Mouse (Mus musculus) heart, adult 11 months (tissue): ENCODE measurements around the gene Atp1a2.

Experiments used
- DNase-seq: peaks from one replicate; pipeline ENCODE4 v3.0.0; 2022

Atp1a2 gene

DNA sequence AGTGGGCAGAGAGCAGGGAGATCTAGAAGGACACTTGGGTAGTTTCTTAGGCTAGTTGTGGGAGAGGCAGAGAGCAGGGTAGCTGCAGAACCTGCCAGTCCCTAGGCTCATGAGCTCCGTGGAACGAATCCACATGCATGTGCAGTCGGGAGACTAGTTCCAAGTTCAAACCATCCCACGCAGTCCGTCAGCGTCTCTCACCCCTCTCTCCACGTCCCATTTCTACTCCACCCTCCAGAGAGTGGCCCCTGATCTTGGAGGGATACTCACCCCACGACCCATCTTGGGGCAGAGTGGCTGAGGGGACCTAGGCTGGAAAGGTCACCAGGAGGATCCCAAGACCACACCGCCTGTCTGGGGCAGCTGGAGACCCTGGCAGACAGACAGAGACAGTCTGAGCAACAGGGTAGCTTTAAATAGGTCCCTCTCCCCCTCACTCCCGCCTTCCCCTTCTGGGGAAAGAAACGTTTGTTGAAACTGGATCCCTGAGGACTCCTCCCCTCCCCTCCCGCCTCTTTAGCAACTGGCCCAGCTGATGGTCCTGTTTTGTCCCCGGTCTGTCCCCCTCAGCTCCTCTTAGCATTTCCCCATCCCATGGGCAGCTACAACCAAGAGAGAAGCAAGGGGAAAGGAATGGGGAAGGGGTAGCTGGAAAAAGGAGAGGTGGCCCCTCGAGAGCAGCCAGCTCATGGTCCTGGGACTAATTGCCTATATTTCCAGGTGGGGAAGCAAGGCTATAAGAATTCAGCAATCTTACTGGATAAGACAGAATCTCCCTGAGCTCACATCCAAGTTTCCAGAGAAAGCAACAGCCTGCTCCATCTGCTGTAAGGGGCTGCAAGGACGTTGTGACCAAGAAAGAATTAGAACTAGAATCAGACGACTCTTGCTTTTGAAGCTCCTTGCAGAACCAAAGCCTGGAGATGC lies at the start of gene Atp1a2:
Atp1a2 (minus strand) TSS at position 454 of the 927 bp plus-strand sequence.
- peak; percentile 99 for DNase-seq

DNA sequence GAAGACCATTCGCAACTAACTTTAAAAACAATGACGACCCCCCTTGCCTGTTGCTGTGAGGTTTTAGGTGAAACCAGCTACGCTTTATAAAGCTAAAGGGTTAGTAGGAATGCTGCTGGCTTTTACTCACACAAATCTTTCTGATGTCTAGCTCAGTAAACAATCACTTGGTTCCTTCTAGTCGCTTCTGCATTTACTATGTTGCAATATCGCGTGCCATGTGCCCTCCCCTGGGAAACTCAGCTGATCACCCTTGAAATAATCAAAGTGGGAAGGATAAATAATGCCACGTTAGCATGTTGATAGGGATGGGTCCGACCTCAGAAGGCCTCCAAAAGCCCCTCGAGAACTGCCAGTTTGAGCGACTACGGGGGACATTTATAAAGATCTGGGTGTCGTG lies 49.5 kb upstream of the Atp1a2 start:
- DNase-seq: no peak

DNA sequence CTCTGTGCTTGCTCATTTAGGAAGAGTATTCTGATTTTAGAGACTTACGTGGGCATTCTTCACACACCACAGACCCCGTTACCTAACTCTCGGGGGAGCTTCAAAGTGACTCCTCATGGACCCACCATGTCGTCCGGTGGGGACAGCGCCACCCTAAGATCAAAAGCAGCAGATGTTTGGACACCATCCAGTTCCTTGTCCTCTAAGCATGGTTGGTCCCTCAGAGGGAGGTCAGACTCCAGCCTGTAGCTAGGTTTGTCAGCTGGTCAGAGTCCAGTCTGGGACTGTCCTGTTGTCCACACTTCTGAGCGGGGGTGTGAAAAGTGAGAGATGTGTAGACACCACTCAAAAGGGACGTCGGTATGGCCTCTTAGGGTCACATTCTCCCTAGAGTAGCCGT lies 48.8 kb upstream of the Atp1a2 start:
- DNase-seq: no peak

DNA sequence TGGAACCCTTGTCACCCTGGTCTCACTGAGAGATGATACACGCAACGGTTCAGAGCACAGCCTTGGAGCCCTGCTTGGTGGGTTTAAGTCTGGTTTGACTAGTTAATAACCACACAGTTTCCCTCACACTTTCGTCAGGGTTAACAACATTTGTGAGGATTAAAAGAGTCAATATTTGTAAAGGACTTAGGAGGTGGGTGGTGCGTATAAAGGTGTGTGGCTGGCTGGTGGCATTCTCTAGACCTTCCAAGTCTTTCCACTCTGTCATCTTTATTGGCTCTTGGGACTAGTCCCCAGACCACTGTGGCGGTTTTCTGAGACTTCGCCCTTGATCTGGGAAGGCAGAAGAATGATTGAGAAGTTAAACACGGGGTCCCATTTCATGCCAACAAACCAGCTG lies 47.0 kb upstream of the Atp1a2 start:
- no peak for DNase-seq

DNA sequence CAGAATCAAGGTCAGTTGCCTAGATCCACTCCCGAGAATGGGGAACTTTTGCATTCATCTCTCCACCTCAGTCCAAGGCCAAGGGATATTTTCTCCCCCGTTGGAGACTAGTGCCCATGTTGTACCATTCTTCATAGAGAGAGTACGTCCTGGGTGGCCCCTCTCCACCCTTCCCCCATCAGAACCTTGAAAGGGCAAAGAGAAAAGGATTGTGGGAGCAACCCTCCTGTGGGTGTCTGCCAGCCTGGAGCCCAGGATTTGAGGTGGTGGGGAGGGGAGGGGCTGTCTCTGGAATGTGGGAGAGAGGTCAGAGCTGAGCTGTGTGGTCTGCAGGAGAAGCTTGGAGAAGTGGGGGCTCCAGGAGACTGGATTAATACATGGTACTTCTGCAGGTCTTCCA lies 46.0 kb upstream of the Atp1a2 start:
- DNase-seq: no peak

DNA sequence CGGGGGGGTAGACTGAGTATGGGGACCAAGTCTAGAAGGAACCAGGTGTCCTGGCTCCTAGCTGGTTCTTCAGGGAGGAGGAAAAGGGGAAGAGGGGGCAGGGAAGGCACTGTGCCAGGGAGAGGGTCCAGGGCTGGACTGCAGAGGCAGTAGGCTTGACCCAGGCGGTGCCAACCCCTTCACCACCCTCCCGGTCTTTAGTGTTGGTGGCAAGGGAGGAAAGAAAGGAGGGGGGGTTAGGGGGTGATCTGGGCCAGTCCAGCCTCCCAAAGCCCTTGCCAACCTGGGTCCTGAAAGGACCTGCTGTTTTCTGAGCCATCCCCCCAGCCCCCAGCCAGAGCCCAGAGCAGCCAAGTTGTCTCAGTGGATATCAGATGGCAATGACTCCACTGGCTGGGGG lies 44.9 kb upstream of the Atp1a2 start:
- DNase-seq: no peak

DNA sequence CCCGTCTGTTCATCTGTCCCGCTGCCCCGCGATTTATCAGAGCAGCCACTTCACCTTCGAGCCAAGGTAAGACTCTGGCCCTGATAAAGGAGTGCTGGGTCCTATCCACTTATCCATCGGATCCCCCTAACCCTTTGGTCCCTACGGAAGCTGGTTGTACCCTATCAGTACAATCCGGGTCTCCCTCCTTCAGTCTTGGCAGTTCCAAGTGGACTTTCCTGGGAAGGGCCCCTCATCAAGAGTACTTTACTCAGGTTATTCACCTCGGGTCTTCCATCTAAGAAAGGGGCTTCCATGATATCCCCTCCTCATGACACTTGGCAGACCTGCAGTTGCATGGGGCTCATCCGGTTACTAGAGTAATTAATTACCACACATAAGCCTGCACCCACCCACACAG lies 43.5 kb upstream of the Atp1a2 start:
- no peak for DNase-seq

DNA sequence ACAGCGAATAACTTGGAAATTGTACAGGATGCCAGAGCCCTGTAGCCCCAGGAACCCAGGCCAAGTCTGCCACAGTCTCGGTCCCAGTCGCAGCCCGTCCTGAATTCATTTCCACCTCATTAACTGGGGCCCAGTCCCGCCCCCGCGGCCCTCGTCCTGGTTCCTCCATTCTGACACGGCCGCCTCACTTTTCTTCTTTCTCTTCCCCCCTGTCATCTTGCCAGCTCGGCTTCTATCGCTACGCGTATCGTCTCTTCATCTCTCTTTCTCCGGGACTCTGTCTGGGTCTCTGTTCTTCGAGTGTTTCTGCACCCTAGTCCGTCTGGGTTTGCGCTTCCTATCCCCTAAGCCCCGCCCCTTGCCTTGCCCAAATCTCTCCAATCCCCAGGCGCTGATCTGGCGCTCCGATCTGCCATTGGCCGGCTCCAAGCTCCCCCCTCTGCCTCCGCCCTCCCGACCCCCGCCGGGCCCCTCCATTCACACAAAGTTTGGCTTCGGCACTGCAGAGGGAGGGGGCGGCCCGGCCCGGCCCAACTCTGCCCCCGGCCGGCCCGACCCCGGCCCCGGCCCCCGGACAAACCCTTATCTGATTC lies 43.0 kb upstream of the Atp1a2 start, which contains the start of gene Kcnj10:
Kcnj10 (plus strand) TSS at position 482 of the 593 bp plus-strand sequence.
- DNase-seq: peak; percentile 97

DNA sequence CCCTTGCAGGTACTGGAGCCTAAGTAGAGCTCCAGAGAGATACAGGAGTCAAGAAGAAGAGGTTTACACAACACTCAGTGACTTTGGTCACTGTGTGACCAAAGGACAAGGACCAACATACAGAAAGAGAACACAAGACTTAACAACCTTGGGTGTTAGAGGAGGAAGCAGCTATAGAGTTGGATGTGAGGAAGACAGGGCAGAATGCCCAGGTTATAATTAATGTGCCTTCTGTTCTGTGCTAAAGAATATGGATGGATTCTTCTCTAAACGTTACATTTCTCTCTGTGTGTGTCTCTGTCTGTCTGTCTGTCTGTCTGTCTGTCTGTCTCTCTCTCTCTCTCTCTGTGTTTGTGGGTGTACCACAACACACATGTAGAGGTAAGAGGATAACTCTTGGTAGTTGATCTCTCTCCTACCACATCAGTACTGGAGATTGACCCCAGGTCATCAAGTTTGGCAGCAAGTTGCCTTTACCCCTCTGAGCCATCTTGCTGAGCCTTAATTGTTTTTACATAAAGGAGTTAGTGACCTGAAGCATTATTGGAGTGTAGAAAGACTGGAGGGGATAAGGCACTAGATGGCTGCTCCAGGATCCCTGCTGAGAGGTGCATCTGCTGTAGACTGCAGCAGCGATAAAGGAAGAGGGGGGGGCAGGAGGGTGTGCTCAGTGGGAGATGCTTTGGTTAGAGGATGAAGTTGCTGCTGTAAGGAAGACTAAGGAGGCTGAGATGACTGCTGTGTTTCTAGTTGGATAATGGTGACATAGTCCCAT lies 39.7 kb upstream of the Atp1a2 start:
- DNase-seq: no peak

DNA sequence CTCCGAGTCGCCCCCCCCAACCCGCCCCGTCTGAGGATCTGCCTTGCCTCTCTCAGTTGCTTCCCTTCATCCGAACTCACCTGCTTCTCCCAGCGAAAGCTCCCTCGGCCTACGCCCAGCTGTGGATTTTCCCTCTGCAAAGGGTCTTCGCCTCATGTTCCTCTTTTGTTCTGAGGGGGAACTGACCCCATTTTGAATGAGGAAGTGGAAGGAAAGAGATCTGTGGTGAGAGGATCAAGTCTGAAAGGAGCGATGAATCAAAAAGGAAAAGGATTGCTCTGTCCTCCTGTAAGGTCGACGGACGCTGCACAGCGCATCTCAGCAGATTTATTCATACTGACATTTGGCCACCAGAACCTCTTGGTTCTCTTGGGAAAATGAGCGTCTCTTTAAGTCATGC lies 37.9 kb upstream of the Atp1a2 start:
- no peak for DNase-seq

DNA sequence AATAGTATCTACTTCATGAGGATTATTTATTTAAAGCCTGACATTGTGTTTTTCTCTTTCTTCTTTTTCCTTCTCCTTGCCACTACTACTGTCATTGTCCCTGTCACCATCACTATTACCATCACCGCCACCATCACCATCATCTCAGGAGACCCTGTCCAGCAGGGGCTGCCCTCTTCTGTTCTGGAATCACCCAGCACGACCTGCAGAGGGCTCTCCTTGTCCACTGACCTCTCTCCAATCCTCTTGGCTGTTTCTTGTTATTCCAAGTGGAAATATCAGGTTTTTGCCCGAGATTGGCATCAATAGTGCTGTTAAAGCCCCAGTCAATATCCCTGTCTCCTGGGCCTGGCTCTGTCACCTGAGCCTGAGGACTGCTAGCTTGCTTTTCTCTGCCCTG lies 35.6 kb upstream of the Atp1a2 start:
- DNase-seq: no peak

DNA sequence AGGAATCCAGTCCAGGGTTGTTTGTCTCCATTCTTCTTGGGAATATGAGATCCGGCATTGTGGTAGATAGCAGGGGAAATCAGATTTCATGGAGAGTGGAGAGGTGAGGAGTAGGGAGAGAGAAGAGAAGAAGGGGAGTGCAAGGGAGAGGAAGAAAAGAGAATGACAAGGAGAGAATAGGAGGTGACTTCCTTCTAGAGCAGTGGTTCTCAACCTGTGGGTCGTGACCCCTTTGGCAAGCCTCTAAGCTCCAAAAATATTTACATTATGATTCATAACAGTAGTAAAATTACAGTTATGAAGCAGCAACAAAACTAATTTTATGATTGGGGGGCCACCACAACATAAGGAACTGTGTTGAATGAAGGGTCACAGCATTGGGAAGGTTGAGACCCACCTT lies 35.1 kb upstream of the Atp1a2 start:
- DNase-seq: no peak

DNA sequence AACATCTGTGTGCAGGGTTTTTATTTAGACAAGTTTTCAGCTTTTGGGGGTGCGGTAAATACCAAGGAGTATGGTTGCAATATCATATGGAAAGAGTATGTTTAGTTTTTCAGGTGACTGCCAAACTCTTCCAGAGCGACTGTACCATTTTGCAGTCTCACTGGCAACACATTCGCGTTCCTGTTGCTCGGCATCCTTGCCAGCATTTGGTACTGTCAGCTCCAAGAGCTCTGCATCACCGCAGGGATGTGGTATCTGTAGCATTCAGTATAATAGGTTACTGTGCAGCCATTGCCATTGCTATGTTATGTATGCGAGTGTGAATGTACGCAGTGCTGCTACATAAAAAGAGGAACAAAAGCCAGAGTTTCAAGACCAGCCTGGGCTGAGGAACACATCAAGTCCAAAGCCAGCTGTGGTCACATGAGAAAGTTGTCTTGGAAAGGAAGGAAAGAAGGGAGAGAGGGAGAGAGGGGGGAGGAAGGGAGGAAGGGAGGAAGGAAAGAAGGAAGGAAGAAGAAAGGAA lies 33.6 kb upstream of the Atp1a2 start:
- DNase-seq: no peak

DNA sequence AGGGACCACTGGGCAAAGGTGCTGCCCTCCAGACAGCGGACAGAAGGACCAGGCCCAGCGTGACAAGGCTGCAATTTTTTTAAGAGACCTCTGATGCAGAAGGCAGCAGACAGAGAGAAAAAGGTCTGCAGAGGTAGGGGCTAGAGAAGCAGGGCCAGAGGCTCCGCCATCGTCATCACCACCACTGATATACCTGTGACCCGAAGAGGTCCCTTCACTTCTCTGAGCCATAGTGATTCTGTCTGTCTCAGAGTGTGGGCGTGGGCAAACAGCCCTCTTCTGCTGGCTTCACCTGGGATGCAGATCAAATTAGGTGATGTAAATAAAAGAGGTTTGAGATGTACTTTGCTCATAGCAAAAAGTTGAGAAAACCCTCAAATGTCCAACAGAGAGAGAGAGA lies 31.8 kb upstream of the Atp1a2 start:
- no peak for DNase-seq

DNA sequence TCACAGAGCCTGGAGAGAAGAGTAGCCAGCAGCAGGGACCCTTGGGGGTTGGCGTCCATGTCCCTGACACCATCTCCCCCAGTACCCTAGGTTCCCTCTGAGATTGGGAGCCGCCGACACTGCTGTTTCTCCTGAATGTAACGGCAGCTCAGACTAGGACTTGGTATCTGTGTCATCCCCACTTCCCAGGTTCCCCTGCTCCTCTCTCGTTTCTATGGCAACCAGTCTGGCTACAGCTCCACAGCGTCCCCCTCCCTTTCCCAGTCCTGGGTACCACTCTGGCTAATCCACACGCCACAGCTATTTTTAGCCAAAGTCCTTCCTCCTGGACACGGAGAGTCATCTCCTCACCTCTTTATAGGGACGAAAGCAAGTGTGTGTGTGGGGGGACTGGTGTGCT lies 31.3 kb upstream of the Atp1a2 start, which contains the start of gene Kcnj9:
Kcnj9 (minus strand) TSS at position 188 of the 400 bp plus-strand sequence.
- DNase-seq: no peak

DNA sequence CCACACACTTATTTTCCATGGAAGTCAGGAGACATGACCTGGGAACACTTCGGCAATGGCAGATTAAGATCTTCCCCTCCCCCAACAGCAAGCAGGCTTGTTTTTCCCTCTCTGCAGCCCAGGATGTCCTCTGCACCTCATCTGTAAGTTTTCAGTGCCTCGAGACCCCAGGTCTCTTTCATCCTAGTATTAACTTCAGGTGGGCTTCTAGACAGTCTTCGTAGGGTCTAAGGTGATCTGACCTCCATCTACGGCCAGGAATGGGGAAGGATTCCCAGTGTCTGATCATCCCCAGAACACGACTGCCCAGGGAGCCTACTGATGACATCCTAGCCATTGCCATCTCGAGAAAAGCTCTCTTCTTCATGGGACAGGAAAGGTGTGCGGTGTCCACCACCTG lies 30.6 kb upstream of the Atp1a2 start:
- DNase-seq: no peak

DNA sequence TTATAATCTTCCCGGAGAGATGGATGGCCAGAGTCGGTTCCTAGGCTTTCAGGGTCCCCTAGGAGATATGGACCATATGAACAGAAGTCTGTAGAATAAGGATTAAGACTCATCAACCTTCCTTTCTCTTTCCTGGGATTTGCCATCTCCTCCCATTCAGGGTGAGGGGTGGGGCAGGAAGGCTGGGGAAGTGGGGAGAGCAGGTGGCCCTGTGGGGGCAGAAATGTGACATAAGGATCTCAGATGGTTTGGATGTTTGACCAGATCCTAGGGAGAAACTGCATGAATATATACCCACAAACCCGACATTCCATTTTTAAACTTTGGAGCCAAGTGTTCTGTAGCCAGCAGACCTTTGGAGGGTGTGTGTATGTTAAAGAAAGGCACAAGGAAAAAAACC lies 30.2 kb upstream of the Atp1a2 start:
- no peak for DNase-seq

DNA sequence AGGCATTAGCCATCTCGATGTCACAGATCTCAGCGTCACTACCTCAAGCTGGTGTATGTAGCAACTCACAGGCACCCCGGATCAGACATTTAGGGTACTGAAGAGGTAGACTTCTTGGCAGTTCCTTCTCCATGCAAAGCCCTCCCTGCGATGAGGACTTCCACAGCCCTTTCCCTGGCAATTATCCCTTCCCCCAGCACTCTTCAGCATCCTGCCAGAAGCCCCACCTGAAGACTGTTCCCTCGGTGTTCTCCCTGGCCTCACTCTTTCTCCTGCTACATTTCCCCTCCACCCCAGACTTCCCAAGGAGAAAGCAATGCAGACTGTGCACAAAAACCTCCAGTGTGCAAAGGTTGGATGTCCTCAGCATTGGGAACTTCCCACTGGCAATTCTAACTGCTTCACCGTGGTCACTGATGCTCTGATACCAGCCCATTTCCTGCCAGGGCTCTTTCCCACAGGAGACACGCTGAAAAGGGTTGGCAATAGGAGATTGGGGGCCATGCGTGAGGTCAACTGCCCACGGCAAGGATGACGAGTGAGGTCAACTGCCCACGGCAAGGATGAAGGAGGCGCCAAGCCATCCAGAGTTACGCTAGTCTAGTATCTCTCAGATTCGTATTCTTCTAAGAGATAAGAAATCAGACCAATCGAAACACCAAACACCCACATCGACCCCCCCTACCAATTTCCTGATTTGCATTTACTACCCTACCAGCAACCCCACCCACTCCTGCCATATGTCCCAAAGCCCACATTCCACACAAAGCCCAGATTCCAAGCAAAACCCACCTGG lies 29.5 kb upstream of the Atp1a2 start:
- DNase-seq: no peak

DNA sequence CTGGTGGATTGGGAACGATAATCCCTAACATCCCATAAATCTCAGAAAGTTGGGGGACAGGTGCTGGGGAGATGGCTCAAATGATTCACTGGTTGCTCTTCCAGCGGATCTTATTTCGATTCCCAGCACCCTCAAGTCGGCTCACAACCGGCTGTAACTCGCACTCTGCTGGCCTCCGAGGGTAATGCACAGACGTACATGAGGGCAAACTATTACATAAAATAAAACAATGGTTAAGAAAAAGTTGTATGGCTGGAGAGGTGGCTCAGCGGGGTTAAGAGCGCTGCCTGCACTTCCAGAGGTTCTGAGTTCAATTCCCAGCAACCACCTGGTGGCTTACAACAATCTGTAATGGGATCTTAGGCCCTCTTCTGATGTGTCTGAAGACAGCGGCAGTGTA lies 28.8 kb upstream of the Atp1a2 start:
- no peak for DNase-seq

DNA sequence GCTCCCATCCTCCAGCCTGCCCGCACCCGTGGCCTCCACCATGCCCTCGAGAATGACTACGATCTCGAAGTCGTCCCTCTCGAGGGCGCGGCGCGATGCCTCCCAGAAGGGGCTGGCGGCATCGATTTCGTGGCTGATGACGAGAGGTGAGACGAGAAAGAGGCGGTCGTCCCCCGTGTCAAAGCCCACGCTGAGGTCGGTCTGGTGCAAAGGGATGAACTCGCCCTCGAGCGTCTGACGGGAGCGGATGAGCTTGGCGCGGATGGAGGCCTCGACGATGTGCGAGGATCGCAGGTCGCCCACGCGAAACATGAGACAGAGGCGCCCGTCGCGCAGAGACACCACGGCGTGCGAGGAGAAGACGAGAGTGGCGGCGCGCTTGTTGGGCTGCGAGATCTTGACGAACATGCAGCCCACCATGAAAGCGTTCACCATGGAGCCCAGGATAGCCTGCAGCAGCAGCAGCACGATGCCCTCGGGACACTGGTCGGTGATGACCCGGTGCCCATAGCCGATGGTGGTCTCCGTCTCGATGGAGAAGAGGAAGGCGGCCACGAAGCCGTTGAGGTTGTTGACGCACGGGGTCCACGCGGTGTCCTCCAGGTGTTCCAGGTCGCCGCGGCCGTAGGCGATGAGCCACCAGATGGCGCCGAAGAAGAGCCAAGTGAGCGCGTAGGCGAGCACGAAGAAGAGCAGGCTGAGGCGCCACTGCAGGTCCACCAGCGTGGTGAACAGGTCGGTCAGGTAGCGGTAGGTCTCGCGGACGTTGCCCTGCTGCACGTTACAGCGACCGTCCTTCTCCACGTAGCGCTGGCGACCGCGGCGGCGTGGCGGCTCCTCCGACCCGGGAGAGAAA lies 28.0 kb upstream of the Atp1a2 start:
- DNase-seq: no peak

DNA sequence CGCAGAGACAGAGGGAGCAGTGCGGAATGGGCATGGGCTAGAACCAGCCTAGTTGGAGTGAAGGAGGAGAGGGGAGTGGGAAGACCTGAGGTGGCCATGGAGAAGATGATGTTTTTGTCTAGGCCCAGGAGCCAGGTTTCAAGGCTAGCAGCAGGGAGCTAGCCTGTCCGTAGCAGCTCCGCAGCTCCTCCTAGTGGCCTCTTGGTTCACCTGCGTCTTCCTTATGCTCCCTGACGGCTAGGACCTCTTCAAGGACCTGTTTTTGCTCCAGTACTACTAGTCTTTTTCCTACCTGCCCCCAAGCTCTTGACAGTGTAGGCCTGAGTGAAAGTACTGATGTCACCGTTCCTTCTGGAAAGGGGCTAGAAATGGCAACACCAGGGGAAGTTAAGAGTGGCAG lies 26.9 kb upstream of the Atp1a2 start:
- peak; percentile 96 for DNase-seq
